Mouse (Mus musculus) megakaryocyte, embryonic 14.5 days (primary cell): Measurements from ENCODE around the gene Ccdc124. TPM values are rescaled to one million over a fixed set of nuclear protein-coding genes. Genes with fewer than 3 reads are reported as not detected.

Source experiments
- H3K27me3 ChIP-seq: replicated peaks from 2 replicates; pipeline ENCODE3; 2012; ENCODE audit warnings: inconsistent platforms
- H3K36me3 ChIP-seq: replicated peaks from 2 replicates; pipeline ENCODE3; 2012; ENCODE audit warnings: low read length, inconsistent platforms, mixed read lengths
- H3K4me1 ChIP-seq: 2 replicates; pipeline ENCODE4 v1.6.1; 2012; ENCODE audit warnings: inconsistent platforms
- H3K4me3 ChIP-seq: replicated peaks from 2 replicates; pipeline ENCODE3; 2012; ENCODE audit warnings: moderate library complexity, mild to moderate bottlenecking, inconsistent platforms
- H3K9me3 ChIP-seq: 2 replicates; pipeline ENCODE4 v1.6.1; 2012; ENCODE audit warnings: inconsistent platforms
- FLI1 ChIP-seq: IDR thresholded peaks from 2 replicates; pipeline ENCODE4 v1.6.1; 2012; ENCODE audit warnings: low read length, inconsistent platforms, mixed read lengths
- GATA1 ChIP-seq: IDR thresholded peaks from 3 replicates; pipeline ENCODE4 v1.6.1; 2012; ENCODE audit warnings: mixed read lengths, low read length, inconsistent platforms, borderline replicate concordance
- polyA plus RNA-seq: library from polyadenylated mRNA; stranded (reverse); fragments of >175 nt; gene quantifications from 2 replicates; pipeline ENCODE4 v1.2.3, GENCODE M21; 2012; ENCODE audit warnings: low replicate concordance; ENCODE audit not compliant: insufficient read depth

The Ccdc124 gene
- polyA plus RNA-seq, 1 experiment = 282 TPM

- Histone ChIP-seq H3K4me3 (peak overlapping the region; percentile 93), H3K9me3 (no peaks in the 10 kb centered on the region), H3K27me3 (peaks cover 5% of the 10 kb centered on the region), H3K36me3 (peaks cover 38% of the 10 kb centered on the region), H3K4me1 (peaks cover 59% of the 10 kb centered on the region)
- TF ChIP-seq GATA1 (no peak), FLI1 (no peak)
These were observed 34.9 kb downstream of the Ccdc124 start for GRCm38 (mm10) chr8:70838654-70839407.

- H3K36me3 ChIP-seq = peaks cover 40% of the 10 kb centered on the region
- TF ChIP-seq FLI1 = no peak
- no peak for TF ChIP-seq GATA1
- peak overlapping the region; percentile 12 for H3K4me3 ChIP-seq
- H3K27me3 ChIP-seq = peaks cover 4% of the 10 kb centered on the region
- H3K4me1 ChIP-seq = peaks cover 80% of the 10 kb centered on the region
- no peaks in the 10 kb centered on the region for H3K9me3 ChIP-seq
These were observed 37.1 kb downstream of the Ccdc124 start for GRCm38 (mm10) chr8:70836666-70837065.

GRCm38 (mm10) chr8:70834071-70834470, 39.7 kb downstream of the Ccdc124 start:
- H3K36me3 ChIP-seq = peaks cover 40% of the 10 kb centered on the region
- H3K4me1 ChIP-seq = peaks cover 70% of the 10 kb centered on the region
- TF ChIP-seq FLI1 (no peak), GATA1 (no peak)
- peaks cover 14% of the 10 kb centered on the region for H3K27me3 ChIP-seq
- H3K4me3 ChIP-seq = no peak overlapping the region
- no peaks in the 10 kb centered on the region for H3K9me3 ChIP-seq

- no peak for TF ChIP-seq FLI1
- TF ChIP-seq GATA1 = no peak
These were observed 40.2 kb downstream of the Ccdc124 start for GRCm38 (mm10) chr8:70833520-70833919.

GRCm38 (mm10) chr8:70833018-70833482, 40.7 kb downstream of the Ccdc124 start:
- peaks cover 18% of the 10 kb centered on the region for H3K27me3 ChIP-seq
- no peaks in the 10 kb centered on the region for H3K9me3 ChIP-seq
- peak overlapping the region; percentile 62 for H3K4me3 ChIP-seq
- H3K4me1 ChIP-seq = peaks cover 63% of the 10 kb centered on the region
- H3K36me3 ChIP-seq = peaks cover 40% of the 10 kb centered on the region
- no peak for TF ChIP-seq GATA1
- TF ChIP-seq FLI1 = no peak

More at GRCm38 (mm10) chr8:70833520-70833919, 40.2 kb downstream of the Ccdc124 start:
- peaks cover 15% of the 10 kb centered on the region for H3K27me3 ChIP-seq
- peaks cover 67% of the 10 kb centered on the region for H3K4me1 ChIP-seq
- H3K4me3 ChIP-seq = peak overlapping the region; percentile 62
- no peaks in the 10 kb centered on the region for H3K9me3 ChIP-seq
- H3K36me3 ChIP-seq = peaks cover 40% of the 10 kb centered on the region

GRCm38 (mm10) chr8:70832371-70832770, 41.4 kb downstream of the Ccdc124 start:
- Histone ChIP-seq H3K27me3 (peaks cover 18% of the 10 kb centered on the region), H3K4me3 (no peak overlapping the region), H3K4me1 (peaks cover 63% of the 10 kb centered on the region), H3K36me3 (peaks cover 37% of the 10 kb centered on the region), H3K9me3 (no peaks in the 10 kb centered on the region)
- TF ChIP-seq FLI1 (no peak), GATA1 (no peak)

- peaks cover 23% of the 10 kb centered on the region for H3K27me3 ChIP-seq
- TF ChIP-seq GATA1 (no peak), FLI1 (no peak)
- peak overlapping the region; percentile 18 for H3K4me3 ChIP-seq
- H3K36me3 ChIP-seq = peaks cover 29% of the 10 kb centered on the region
- peaks cover 54% of the 10 kb centered on the region for H3K4me1 ChIP-seq
- H3K9me3 ChIP-seq = peaks cover 6% of the 10 kb centered on the region
These were observed 42.2 kb downstream of the Ccdc124 start for GRCm38 (mm10) chr8:70831517-70831916.

GRCm38 (mm10) chr8:70827796-70828195, 45.9 kb downstream of the Ccdc124 start:
- peaks cover 11% of the 10 kb centered on the region for H3K9me3 ChIP-seq
- peaks cover 41% of the 10 kb centered on the region for H3K4me1 ChIP-seq
- no peak for TF ChIP-seq FLI1
- no peak for TF ChIP-seq GATA1
- H3K27me3 ChIP-seq = peaks cover 51% of the 10 kb centered on the region
- no peak overlapping the region for H3K4me3 ChIP-seq
- no peaks in the 10 kb centered on the region for H3K36me3 ChIP-seq

- H3K4me1 ChIP-seq = peaks cover 39% of the 10 kb centered on the region
- H3K4me3 ChIP-seq = no peak overlapping the region
- no peak for TF ChIP-seq FLI1
- no peak for TF ChIP-seq GATA1
- H3K27me3 ChIP-seq = peaks cover 49% of the 10 kb centered on the region
- H3K9me3 ChIP-seq = peaks cover 11% of the 10 kb centered on the region
- peaks cover 2% of the 10 kb centered on the region for H3K36me3 ChIP-seq
These were observed 46.7 kb downstream of the Ccdc124 start for GRCm38 (mm10) chr8:70827010-70827409.

GRCm38 (mm10) chr8:70825816-70826215, 47.9 kb downstream of the Ccdc124 start:
- TF ChIP-seq GATA1 = no peak
- TF ChIP-seq FLI1 = no peak
- Histone ChIP-seq H3K36me3 (peaks cover 14% of the 10 kb centered on the region), H3K4me3 (no peak overlapping the region), H3K27me3 (peaks cover 44% of the 10 kb centered on the region), H3K9me3 (peaks cover 11% of the 10 kb centered on the region), H3K4me1 (peaks cover 42% of the 10 kb centered on the region)
